Mouse (Mus musculus) small intestine, adult 2 months (tissue): Measurements from ENCODE around the gene Nkx3-2. TPM values are rescaled to one million over a fixed set of nuclear protein-coding genes. Genes with fewer than 3 reads are reported as not detected.

Experiments used
- H3K27ac ChIP-seq: fragments of 200-500 bp; 2 replicates; pipeline ENCODE4 v1.5.1; 2012; ENCODE audit warnings: low read depth, low read length, control low read depth, inconsistent platforms; ENCODE audit not compliant: insufficient read depth
- H3K27me3 ChIP-seq: fragments of 200-500 bp; 2 replicates; pipeline ENCODE4 v1.6.1; 2012; ENCODE audit warnings: mild to moderate bottlenecking, moderate library complexity, low read length, inconsistent platforms; ENCODE audit not compliant: control insufficient read depth, insufficient read depth
- H3K36me3 ChIP-seq: fragments of 200-500 bp; 2 replicates; pipeline ENCODE4 v1.6.1; 2012; ENCODE audit warnings: mild to moderate bottlenecking, low read length, control low read depth, inconsistent platforms; ENCODE audit not compliant: control insufficient read depth, insufficient read depth
- H3K4me1 ChIP-seq: fragments of 200-500 bp; 2 replicates; pipeline ENCODE4 v1.6.1; 2012; ENCODE audit warnings: low read length, inconsistent platforms, mixed read lengths; ENCODE audit not compliant: control insufficient read depth, insufficient read depth, insufficient read length
- H3K4me3 ChIP-seq: fragments of 200-500 bp; 2 replicates; pipeline ENCODE4 v1.5.1; 2012; ENCODE audit warnings: low read depth, mild to moderate bottlenecking, control low read depth, inconsistent platforms, low read length, moderate library complexity
- CTCF ChIP-seq: fragments of 200-500 bp; IDR thresholded peaks from 2 replicates; pipeline ENCODE4 v1.5.1; 2012; ENCODE audit warnings: low read depth, mild to moderate bottlenecking, control low read depth, inconsistent platforms, low read length, moderate library complexity, mixed read lengths; ENCODE audit not compliant: insufficient replicate concordance, insufficient read length; ENCODE audit errors: extremely low read depth
- POLR2A ChIP-seq: fragments of 200-500 bp; IDR thresholded peaks from 2 replicates; pipeline ENCODE4 v1.6.1; 2012; ENCODE audit warnings: low read depth, mild to moderate bottlenecking, control low read depth, inconsistent platforms, low read length, moderate library complexity
- WGBS: fragments of 180-500 bp; shearing (Covaris S2); methylation state at CpG from one replicate; pipeline ENCODE4 v1.1.7; 2018; 5-methylcytosine and 5-hydroxymethylcytosine counted together
- polyA plus RNA-seq: library from polyadenylated mRNA; depleted of rRNA; stranded (reverse); fragments of >200 nt; gene quantifications from 2 replicates; pipeline ENCODE4 v1.2.3, GENCODE M21; 2012

Nkx3-2 gene
- polyA plus RNA-seq, 1 experiment, result 1.7 TPM

DNA sequence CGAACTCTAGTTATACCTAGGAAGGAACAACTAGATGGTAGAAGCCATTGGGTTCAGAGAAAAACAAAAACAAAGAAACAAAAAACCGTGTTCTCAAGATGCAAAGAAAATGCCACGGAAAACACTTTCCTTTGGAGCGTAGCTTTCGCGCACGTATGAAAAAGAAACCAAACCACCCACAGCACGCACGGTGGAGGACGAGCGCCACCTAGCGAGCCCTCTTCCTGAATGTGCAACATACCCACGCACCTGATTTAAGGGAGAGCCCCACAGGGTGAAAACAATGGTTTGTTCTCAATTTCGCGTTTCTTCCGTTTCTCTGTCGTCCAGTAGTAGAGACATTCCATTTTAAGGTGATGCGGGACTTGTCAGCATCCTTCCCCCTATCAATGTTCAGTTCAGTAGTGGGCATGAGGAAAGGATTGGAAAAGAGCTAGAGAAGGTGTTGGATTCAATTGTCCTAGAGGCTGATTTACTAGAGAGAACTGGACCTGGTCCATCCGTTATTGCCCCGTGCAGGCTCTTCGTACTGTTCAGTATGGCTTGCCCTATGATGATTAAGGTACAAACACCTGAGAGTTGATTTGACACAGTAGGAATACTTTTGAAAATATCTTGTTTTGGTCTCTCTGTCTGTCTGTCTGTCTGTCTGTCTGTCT is 4.2 kb upstream of the Nkx3-2 start:
- H3K27me3 ChIP-seq, result peaks cover 35% of the 10 kb centered on the region
- TF ChIP-seq CTCF (peak; percentile 99), POLR2A (no peak)
- H3K4me1 ChIP-seq, result peaks cover 7% of the 10 kb centered on the region; the same call in 1 of the 2 replicates
- WGBS, result 4% methylated on average over 21 of the region's 21 CpGs
- no peaks in the 10 kb centered on the region for H3K36me3 ChIP-seq
- H3K4me3 ChIP-seq, result no peak overlapping the region
- no peak overlapping the region for H3K27ac ChIP-seq

DNA sequence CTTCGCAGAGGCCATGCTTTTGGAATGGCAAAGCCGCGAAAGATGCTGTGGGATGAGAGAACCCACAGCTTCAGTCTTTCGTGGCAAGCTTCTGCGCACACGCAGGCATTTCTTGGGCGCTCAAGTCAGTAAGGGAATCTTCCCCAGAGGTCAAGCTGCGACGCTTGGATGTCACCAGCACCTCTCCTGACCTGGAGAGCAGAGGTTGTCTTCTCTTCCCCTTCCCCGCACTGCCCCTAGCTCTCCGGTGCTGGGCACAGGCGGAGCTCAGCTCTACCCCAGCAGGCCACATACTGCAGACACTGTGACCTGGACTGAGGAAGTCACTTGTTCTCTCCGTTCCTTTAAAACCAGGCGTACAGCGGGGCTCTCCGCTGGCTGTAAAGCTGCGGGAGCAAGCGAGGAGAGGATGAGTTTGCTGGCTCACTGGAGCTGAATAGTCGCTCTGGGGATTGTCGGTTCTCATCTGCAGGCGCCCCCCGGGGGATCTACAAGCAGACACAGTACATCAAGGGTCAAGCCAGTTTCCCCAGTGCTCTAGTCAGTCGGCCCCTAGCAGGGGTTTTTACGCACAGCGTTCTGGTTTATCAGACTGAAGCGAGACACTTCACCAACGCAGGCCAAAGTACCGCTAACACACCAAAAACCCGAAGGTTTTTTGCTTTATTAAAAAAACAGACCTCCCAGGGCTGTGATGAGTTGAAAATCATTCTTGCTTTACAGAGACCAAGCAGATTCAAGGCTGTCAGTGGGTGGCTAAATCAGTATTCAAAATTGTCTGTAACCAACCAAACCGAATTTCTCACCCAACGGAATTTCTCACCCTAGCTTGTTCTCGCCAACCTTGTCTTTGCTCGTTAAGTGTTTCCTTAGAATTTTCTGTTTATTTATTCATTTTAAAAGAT is 3.2 kb upstream of the Nkx3-2 start:
- no peak overlapping the region for H3K27ac ChIP-seq

DNA sequence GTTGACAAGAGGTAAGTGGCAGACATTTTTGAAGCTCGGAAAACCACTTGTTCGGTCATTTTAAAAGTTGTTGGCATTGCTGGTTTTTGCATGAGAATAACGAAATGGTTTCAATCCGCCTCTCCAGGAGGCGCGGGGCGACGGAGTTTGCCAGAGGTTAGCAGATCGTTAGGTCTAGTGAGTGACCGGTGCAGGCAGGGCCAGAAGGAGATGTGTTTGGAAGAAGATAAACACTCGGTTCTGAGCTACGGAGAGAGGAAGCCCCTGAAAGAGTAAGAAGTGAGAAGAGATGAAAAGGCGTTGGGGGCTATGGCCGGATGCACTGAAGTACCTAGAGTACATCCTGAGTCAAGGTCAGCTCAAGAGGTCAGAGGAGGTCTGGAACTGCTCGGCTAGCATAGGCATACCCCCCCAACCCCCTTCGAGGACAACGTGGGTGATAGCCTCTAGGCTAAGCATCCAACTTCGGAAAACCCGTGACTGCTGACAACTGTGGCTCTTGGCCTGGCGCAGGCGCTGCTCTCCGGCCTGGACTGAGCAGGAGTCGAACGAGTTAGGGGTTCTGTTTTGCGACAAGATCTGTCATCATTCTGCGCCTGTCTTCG is 2.2 kb upstream of the Nkx3-2 start:
- Histone ChIP-seq H3K27me3 (peaks cover 54% of the 10 kb centered on the region), H3K27ac (no peak overlapping the region), H3K36me3 (no peaks in the 10 kb centered on the region), H3K4me1 (peaks cover 9% of the 10 kb centered on the region; the same call in 1 of the 2 replicates), H3K4me3 (no peak overlapping the region)
- TF ChIP-seq CTCF (no peak), POLR2A (no peak)
- 15% methylated on average over 27 of the region's 27 CpGs for WGBS

More for the DNA sequence above, 3.2 kb upstream of the Nkx3-2 start:
- Histone ChIP-seq H3K4me3 (peak overlapping the region; percentile 22), H3K4me1 (peaks cover 9% of the 10 kb centered on the region; the same call in 1 of the 2 replicates), H3K27me3 (peaks cover 44% of the 10 kb centered on the region), H3K36me3 (no peaks in the 10 kb centered on the region)
- no peak for TF ChIP-seq CTCF
- no peak for TF ChIP-seq POLR2A
- WGBS, result 18% methylated on average over 33 of the region's 33 CpGs

DNA sequence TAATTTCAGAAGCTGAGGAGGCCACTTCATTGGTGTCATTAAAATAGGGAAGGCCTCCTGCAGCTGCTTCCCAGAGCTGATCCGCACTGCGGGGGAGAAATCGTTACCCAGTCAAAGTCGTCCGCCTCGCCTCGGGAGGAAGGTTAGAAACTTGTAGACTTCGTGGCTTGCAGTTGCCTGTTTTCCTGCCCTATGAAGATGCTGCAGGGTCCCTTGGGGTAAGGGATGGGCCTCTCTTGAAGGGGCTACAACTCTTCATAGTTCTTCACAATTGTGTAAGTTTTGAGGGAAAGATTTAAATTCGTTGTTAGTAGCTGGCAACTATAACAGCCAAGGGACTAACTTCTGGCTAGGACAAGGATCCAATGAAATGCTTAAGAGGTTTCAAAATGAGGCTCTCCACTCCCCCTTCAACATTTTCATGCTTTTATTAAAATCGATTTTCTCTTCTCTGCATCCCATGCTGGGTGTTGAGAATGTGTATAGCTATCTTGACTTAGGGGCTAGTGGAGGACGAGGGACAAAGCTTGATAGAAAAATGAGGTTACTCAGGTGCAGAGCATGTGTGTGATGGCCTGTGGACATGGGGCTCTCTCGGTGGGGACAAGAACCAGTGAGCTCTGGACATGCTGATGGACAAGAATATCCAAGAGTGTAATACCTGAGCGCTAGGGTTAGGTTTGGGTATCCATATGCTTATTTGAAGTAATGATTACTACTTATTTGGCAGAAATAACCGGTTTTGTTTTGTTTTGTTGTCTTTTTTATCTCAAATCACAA is 1.5 kb upstream of the Nkx3-2 start:
- H3K4me1 ChIP-seq, result peaks cover 9% of the 10 kb centered on the region; the same call in 1 of the 2 replicates
- no peak overlapping the region for H3K4me3 ChIP-seq
- H3K36me3 ChIP-seq, result no peaks in the 10 kb centered on the region
- WGBS, result 12% methylated on average over 14 of the region's 14 CpGs
- no peak for TF ChIP-seq POLR2A
- TF ChIP-seq CTCF, result no peak
- H3K27me3 ChIP-seq, result peaks cover 61% of the 10 kb centered on the region
- no peak overlapping the region for H3K27ac ChIP-seq

DNA sequence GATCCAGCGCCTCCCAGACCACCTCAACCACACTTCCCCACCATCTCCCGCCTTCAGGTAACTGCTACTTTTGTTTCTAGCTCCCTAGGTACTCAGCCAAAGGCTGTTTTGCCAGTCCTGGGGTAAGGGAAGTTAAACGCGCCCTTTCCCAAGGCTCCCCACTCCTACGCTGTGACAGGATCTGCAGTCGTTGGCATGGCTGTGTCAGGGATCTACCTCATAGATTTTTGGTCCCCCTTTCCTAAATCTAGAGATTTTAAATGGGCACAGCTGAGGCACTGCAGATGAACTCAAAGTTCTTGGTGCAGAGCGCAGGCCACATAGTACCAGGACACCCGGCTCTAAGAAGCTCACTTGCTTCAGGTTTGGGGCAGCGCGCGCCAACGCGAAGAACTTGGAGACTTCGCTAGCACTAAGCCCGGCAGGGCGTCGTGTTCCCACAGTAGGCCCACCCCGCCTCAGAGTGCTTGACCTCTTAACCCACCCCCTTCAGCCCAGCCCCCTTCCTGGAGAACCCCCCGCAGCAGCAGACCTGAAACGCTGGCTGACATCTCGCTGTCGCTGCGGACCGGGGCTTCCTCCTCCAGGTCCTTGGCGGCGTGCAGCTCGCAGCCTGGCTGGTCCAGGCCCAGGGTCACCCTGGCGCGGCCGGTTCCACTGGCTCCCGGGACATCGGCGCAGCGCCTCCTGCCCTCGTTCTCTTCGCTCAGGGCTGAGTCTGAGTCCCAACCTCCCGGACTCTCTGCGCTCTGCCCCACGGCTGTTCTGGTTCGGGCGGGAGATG is 1.2 kb downstream of the Nkx3-2 start:
- H3K36me3 ChIP-seq, result no peaks in the 10 kb centered on the region
- peak overlapping the region; percentile 52 for H3K4me3 ChIP-seq
- H3K27me3 ChIP-seq, result peaks cover 74% of the 10 kb centered on the region
- H3K4me1 ChIP-seq, result peaks cover 9% of the 10 kb centered on the region; the same call in 1 of the 2 replicates
- TF ChIP-seq CTCF, result no peak
- no peak for TF ChIP-seq POLR2A
- WGBS, result 3% methylated on average over 41 of the region's 41 CpGs
- no peak overlapping the region for H3K27ac ChIP-seq

DNA sequence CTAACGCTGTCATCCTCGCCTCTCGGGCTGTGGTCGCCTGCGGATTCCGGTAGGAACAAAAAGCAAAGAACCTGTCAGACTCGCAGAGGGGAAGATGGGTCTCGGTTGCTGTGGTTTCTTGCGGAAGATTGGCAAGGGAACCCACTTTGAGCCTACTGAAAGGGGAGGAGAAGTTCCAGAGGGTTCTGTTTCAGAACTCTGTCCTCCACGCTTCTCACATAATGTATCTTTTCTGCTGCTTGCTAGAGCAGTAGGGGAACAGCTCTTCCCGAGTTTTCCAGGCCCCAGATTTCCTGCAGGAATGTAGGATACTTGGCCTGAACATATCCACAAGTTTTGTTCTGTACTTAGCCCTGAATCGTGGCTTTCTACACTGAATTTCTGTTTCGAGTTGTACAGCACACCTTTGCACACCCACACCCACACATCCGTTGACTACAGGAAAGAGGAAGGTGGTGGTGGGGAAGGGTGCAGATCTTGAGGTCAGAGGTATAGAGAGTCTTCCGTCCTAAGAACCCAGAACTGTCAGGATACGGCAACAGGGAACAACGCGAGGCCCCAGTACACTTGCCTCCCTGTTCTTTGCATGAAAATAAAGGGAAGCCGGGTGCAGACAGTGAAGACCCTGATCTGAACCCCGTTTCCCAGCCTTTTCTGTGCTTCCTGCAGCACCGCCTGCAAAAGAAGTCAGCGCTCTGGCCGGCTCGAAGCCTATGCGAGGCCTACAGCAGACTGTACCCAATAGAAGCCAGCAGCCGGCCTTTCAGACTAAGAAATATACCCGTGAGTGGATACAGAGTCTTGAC is 2.0 kb downstream of the Nkx3-2 start:
- TF ChIP-seq POLR2A, result no peak
- TF ChIP-seq CTCF, result no peak
- no peaks in the 10 kb centered on the region for H3K36me3 ChIP-seq
- WGBS, result 12% methylated on average over 27 of the region's 27 CpGs
- peaks cover 8% of the 10 kb centered on the region; the same call in 1 of the 2 replicates for H3K4me1 ChIP-seq
- H3K27me3 ChIP-seq, result peaks cover 66% of the 10 kb centered on the region
- H3K27ac ChIP-seq, result no peak overlapping the region
- peak overlapping the region; percentile 25 for H3K4me3 ChIP-seq
